ENCODE assay signal across 11 mouse cellular contexts in genomic region chr1:73265009-73265408, GRCm38 (mm10).
DNase-seq lines count a peak whose midpoint lies in the region; ATAC-seq and TF ChIP-seq lines count a peak whose summit lies in the region.
"Had no signal": no experiment of that assay in that cellular context is flagged by ENCODE, and none has a peak within 500 bp of the region (broad histone marks: within the 10 kb centered on the region; RNA-seq: fewer than 3 reads in every experiment).

No protein-coding gene starts in this region.

- no peak overlapping the region for H3K4me3 ChIP-seq in hindbrain, postnatal 0 days (ENCODE audit: low read length)
- H3K4me3 ChIP-seq in hindbrain, embryonic 14.5 days (replicated peaks; ENCODE audit: low read length) = no peak overlapping the region
- no peak overlapping the region for H3K4me3 ChIP-seq in lung, postnatal 0 days (ENCODE audit: low read depth, low read length)
- H3K4me3 ChIP-seq in thymus, adult 2 months (ENCODE audit: control insufficient read depth, insufficient read depth, low read length) = no peak overlapping the region
- H3K4me3 ChIP-seq: left cerebral cortex, adult 2 months; liver, embryonic 15.5 days had no signal

- no peak for ATAC-seq in hindbrain, postnatal 0 days
- ATAC-seq in hindbrain, embryonic 14.5 days (ENCODE audit: low FRiP score) = no peak
- no peak for ATAC-seq in lung, postnatal 0 days
- no peak for ATAC-seq in granulocyte monocyte progenitor cell, adult 5-6 weeks (replicated peaks; ENCODE audit: poor library complexity, severe bottlenecking)

- DNase-seq in hindbrain, postnatal 0 days (ENCODE audit: low spot score) = peak; percentile 13
- DNase-seq in hindbrain, embryonic 14.5 days (ENCODE audit: low spot score) = no peak
- peak; percentile 38 to 65 for DNase-seq in cerebellum, postnatal 10 days
- DNase-seq in gastrocnemius, postnatal 36 days = peak; percentile 27 to 47
- peak; percentile 14 for DNase-seq in lung, postnatal 0 days (ENCODE audit: low spot score)
- DNase-seq in thymus, adult 2 months = no peak
- DNase-seq: kidney, adult 11 months; right cerebral cortex, adult 18-20 months had no signal

- intact Hi-C loops in gastrocnemius, postnatal 36 days (cut with DNase I) = no loop called here

- no peak for TF ChIP-seq POLR2A in thymus, adult 2 months (IDR thresholded peaks at IDR 0.05; ENCODE audit: control insufficient read depth, extremely low read depth, insufficient read depth, low read length, poor library complexity)

- no peaks in the 10 kb centered on the region for H3K27me3 ChIP-seq in hindbrain, postnatal 0 days (ENCODE audit: insufficient read depth, low read length)
- no peaks in the 10 kb centered on the region for H3K27me3 ChIP-seq in hindbrain, embryonic 14.5 days (ENCODE audit: control insufficient read depth, insufficient read depth, low read length)
- H3K27me3 ChIP-seq in lung, postnatal 0 days (replicated peaks; ENCODE audit: insufficient read depth, low read length) = no peaks in the 10 kb centered on the region
- no peaks in the 10 kb centered on the region for H3K27me3 ChIP-seq in thymus, adult 2 months (ENCODE audit: control insufficient read depth, insufficient read depth, low read length)
- H3K27me3 ChIP-seq: liver, embryonic 15.5 days had no signal

- H3K4me2 ChIP-seq in hindbrain, postnatal 0 days (ENCODE audit: low read depth, low read length) = no peak overlapping the region
- H3K4me2 ChIP-seq in hindbrain, embryonic 14.5 days (replicated peaks) = no peak overlapping the region
- H3K4me2 ChIP-seq in lung, postnatal 0 days (replicated peaks; ENCODE audit: low read depth, low read length) = no peak overlapping the region
- H3K4me2 ChIP-seq: liver, embryonic 15.5 days had no signal

- H3K9ac ChIP-seq in hindbrain, postnatal 0 days (replicated peaks; ENCODE audit: low read length) = no peak overlapping the region
- H3K9ac ChIP-seq in hindbrain, embryonic 14.5 days = no peak overlapping the region
- no peak overlapping the region for H3K9ac ChIP-seq in lung, postnatal 0 days (replicated peaks; ENCODE audit: low read depth)
- H3K9ac ChIP-seq: liver, embryonic 15.5 days had no signal

- H3K27ac ChIP-seq in hindbrain, postnatal 0 days = no peak overlapping the region
- no peak overlapping the region for H3K27ac ChIP-seq in hindbrain, embryonic 14.5 days
- H3K27ac ChIP-seq in lung, postnatal 0 days (ENCODE audit: low read length) = no peak overlapping the region
- no peak overlapping the region for H3K27ac ChIP-seq in thymus, adult 2 months (ENCODE audit: control insufficient read depth, insufficient read depth, low read length)
- H3K27ac ChIP-seq: left cerebral cortex, adult 2 months; liver, embryonic 15.5 days had no signal

- no peak for TF ChIP-seq EP300 in lung, postnatal 0 days (IDR thresholded peaks at IDR 0.05)

- TF ChIP-seq CTCF in hindbrain, postnatal 0 days (IDR thresholded peaks at IDR 0.05; ENCODE audit: low read depth) = no peak
- TF ChIP-seq CTCF in lung, postnatal 0 days (IDR thresholded peaks at IDR 0.05) = no peak
- TF ChIP-seq CTCF in thymus, adult 2 months (IDR thresholded peaks at IDR 0.05; ENCODE audit: borderline replicate concordance, control insufficient read depth, extremely low read depth, insufficient read depth, low read length, poor library complexity) = no peak

- no peaks in the 10 kb centered on the region for H3K4me1 ChIP-seq in hindbrain, postnatal 0 days (ENCODE audit: insufficient read depth, low read length)
- no peaks in the 10 kb centered on the region for H3K4me1 ChIP-seq in hindbrain, embryonic 14.5 days (replicated peaks; ENCODE audit: control insufficient read depth, insufficient read depth, low read length)
- no peaks in the 10 kb centered on the region for H3K4me1 ChIP-seq in lung, postnatal 0 days (ENCODE audit: insufficient read depth, low read depth, low read length)
- H3K4me1 ChIP-seq in thymus, adult 2 months (replicated peaks; ENCODE audit: control insufficient read depth, insufficient read depth, low read length) = no peaks in the 10 kb centered on the region
- H3K4me1 ChIP-seq: liver, embryonic 15.5 days had no signal

- no peaks in the 10 kb centered on the region for H3K9me3 ChIP-seq in hindbrain, postnatal 0 days (ENCODE audit: low read length)
- H3K9me3 ChIP-seq in hindbrain, embryonic 14.5 days (ENCODE audit: control insufficient read depth, low read length) = no peaks in the 10 kb centered on the region
- H3K9me3 ChIP-seq in lung, postnatal 0 days (ENCODE audit: low read length) = no peaks in the 10 kb centered on the region
- H3K9me3 ChIP-seq: liver, embryonic 15.5 days had no signal

- WGBS in hindbrain, postnatal 0 days = 67% methylated on average over 4 of the region's 4 CpGs
- 73% methylated on average over 4 of the region's 4 CpGs for WGBS in hindbrain, embryonic 14.5 days
- WGBS in lung, postnatal 0 days = 34% methylated on average over 4 of the region's 4 CpGs
- whole genome bisulfite sequencing in thymus, adult 2 months = 81% methylated on average over 4 of the region's 4 CpGs

- no peaks in the 10 kb centered on the region for H3K36me3 ChIP-seq in hindbrain, postnatal 0 days (ENCODE audit: insufficient read depth, low read length)
- no peaks in the 10 kb centered on the region for H3K36me3 ChIP-seq in hindbrain, embryonic 14.5 days (replicated peaks; ENCODE audit: control insufficient read depth, insufficient read depth)
- no peaks in the 10 kb centered on the region for H3K36me3 ChIP-seq in lung, postnatal 0 days (ENCODE audit: insufficient read depth, low read length)
- H3K36me3 ChIP-seq in thymus, adult 2 months (ENCODE audit: control insufficient read depth, insufficient read depth, low read length) = no peaks in the 10 kb centered on the region
- H3K36me3 ChIP-seq: liver, embryonic 15.5 days had no signal

Comparison
In these comparisons a context has a peak if more than half of its experiments do, and no peak if none do; other contexts are left out.
1. DNase-seq: peak in hindbrain, postnatal 0 days (single experiment), cerebellum, postnatal 10 days (2 of 2), gastrocnemius, postnatal 36 days (2 of 2) and lung, postnatal 0 days (single experiment); none in hindbrain, embryonic 14.5 days (single experiment) and thymus, adult 2 months (single experiment).